Mouse (Mus musculus) olfactory bulb, adult 2 months (tissue): ENCODE data around the gene Slc38a4. TPM values are rescaled to one million over a fixed set of nuclear protein-coding genes. Genes with fewer than 3 reads are reported as not detected.

Source experiments
- H3K27ac ChIP-seq: fragments of 200-500 bp; 2 replicates; pipeline ENCODE4 v1.5.1; 2012; ENCODE audit warnings: low read depth, low read length; ENCODE audit not compliant: insufficient read depth
- H3K4me1 ChIP-seq: fragments of 200-500 bp; 2 replicates; pipeline ENCODE4 v1.6.1; 2012; ENCODE audit warnings: low read length; ENCODE audit not compliant: control insufficient read depth, insufficient read depth
- H3K4me3 ChIP-seq: fragments of 200-500 bp; 2 replicates; pipeline ENCODE4 v1.5.1; 2012; ENCODE audit warnings: mild to moderate bottlenecking, low read depth, low read length, moderate library complexity; ENCODE audit not compliant: insufficient read depth
- CTCF ChIP-seq: fragments of 200-500 bp; IDR thresholded peaks from 2 replicates; pipeline ENCODE4 v1.5.1; 2012; ENCODE audit warnings: low read depth, mild to moderate bottlenecking, low read length, moderate library complexity; ENCODE audit not compliant: insufficient read depth
- POLR2A ChIP-seq: fragments of 200-500 bp; IDR thresholded peaks from 2 replicates; pipeline ENCODE4 v1.6.1; 2012; ENCODE audit warnings: mild to moderate bottlenecking, low read depth, low read length, moderate library complexity; ENCODE audit not compliant: insufficient read depth
- WGBS: fragments of 180-500 bp; shearing (Covaris S2); methylation state at CpG from one replicate; pipeline ENCODE4 v1.1.7; 2018; 5-methylcytosine and 5-hydroxymethylcytosine counted together
- polyA plus RNA-seq: library from polyadenylated mRNA; stranded (reverse); fragments of >200 nt; gene quantifications from 2 replicates; pipeline ENCODE4 v1.2.4, GENCODE M21; 2012; ENCODE audit warnings: low replicate concordance; ENCODE audit not compliant: missing spikeins, insufficient read depth, insufficient read length

The Slc38a4 gene
- polyA plus RNA-seq, 1 experiment, result not detected

DNA sequence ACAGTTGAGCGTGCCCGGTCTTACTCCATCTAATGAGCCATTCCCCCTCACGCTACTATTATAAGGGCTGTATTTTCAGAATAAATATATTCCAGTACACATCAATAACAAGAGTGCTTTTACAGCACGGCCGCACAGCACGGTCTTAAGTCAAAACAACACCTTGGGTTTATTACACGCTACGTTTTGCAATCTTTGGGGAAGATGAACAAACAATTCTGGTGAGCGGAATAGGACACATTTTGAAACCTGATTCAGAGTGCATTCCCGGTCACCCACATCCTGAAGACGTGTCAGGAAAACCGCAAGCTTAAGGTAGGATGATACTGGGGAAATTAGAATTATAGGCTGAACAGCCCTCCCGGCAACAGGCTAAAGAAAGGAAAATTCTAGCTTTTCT, 11.8 kb downstream of the Slc38a4 start:
- TF ChIP-seq CTCF (no peak), POLR2A (no peak)
- Histone ChIP-seq H3K27ac (no peak overlapping the region), H3K4me1 (no peaks in the 10 kb centered on the region), H3K4me3 (no peak overlapping the region)
- WGBS, result 80% methylated on average over 13 of the region's 13 CpGs

DNA sequence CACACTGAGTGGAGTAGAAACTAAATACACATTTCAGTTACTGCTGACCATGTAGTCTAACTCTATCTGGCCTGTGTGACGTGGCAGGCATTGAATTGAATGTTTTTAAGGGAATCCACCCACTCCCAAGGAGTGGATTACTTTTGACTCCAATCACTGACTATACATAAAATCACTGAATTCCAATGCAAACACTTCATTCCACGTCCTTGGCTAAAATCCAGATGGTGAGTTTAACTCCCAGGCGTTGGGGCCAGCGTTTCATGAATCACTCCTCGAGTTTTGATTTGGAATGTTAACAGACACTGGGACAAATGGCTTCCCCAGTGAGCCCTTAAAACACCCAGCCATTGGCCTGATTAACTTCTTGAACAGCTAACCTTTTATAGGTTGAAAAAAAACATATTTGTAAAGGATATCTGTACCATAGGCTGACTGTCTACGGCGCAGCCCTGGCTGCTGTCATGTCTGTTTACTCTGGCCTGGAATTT, 13.7 kb downstream of the Slc38a4 start:
- no peak overlapping the region for H3K27ac ChIP-seq
- no peak for TF ChIP-seq POLR2A
- no peak for TF ChIP-seq CTCF
- 81% methylated on average over 7 of the region's 7 CpGs for whole genome bisulfite sequencing
- H3K4me1 ChIP-seq, result no peaks in the 10 kb centered on the region
- H3K4me3 ChIP-seq, result no peak overlapping the region

DNA sequence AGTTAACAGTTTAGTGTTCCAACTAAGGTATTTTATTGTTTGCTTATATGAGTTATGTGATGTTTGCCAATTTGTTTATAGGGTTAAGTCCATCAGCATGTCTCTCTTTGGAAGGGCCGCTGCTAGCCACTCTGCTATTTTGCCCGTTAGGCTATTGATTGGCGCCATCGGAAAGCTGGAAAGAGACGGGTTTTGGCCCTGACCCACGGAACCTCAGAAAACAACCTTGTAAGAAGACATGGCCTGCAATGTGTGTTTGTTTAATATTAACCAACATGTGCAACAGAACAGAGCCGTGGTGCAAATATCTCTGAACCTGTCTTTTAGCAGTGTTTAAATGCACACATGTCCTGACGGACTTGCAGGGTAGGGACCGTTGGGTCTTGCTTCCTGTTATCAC, 14.6 kb downstream of the Slc38a4 start:
- Histone ChIP-seq H3K27ac (no peak overlapping the region), H3K4me3 (no peak overlapping the region), H3K4me1 (no peaks in the 10 kb centered on the region)
- no peak for TF ChIP-seq POLR2A
- TF ChIP-seq CTCF, result no peak
- WGBS, result 87% methylated on average over 9 of the region's 9 CpGs

DNA sequence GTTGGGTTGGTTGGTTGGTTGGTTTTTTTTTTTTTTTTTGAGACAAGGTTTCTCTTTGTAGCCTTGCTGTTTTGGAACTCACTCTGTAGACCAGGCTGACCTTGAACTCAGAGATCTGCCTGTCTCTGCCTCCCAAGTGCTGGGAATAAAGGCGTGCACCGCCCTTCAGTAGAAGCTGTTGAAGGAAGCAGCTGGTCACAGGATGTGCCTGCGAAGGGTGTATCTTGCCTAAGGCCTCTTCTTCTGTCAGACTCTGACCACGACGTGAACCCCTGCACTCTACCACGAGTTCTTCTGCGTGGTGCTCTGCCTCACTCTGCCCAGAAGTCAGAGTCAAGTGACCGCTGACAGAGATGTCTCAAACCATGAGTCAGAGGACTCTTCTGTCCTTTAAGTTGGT, 18.0 kb downstream of the Slc38a4 start:
- no peak overlapping the region for H3K4me3 ChIP-seq
- no peaks in the 10 kb centered on the region for H3K4me1 ChIP-seq
- no peak for TF ChIP-seq CTCF
- no peak for TF ChIP-seq POLR2A
- 92% methylated on average over 8 of the region's 8 CpGs for WGBS
- no peak overlapping the region for H3K27ac ChIP-seq

DNA sequence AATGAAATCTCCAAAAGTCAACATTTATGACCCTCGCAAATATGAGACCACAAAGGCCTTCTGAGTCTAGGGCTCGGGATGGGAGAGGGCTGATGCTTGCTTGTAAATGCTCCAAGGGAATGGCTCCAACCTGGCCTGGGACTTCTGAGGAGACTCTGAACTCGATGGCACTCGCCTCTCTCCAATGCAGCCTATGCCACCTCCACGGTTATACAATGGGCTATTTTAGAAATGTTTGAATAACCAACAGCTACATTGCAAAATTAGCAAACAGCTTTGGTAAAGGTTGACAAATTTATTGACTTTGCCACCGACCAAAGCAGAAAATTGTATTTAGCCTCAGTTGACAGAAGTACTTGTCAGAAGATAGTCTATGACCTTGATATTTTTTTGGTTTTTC, 19.9 kb downstream of the Slc38a4 start:
- no peaks in the 10 kb centered on the region for H3K4me1 ChIP-seq
- no peak overlapping the region for H3K27ac ChIP-seq
- 91% methylated on average over 6 of the region's 6 CpGs for WGBS
- TF ChIP-seq POLR2A (no peak), CTCF (no peak)
- H3K4me3 ChIP-seq, result no peak overlapping the region

DNA sequence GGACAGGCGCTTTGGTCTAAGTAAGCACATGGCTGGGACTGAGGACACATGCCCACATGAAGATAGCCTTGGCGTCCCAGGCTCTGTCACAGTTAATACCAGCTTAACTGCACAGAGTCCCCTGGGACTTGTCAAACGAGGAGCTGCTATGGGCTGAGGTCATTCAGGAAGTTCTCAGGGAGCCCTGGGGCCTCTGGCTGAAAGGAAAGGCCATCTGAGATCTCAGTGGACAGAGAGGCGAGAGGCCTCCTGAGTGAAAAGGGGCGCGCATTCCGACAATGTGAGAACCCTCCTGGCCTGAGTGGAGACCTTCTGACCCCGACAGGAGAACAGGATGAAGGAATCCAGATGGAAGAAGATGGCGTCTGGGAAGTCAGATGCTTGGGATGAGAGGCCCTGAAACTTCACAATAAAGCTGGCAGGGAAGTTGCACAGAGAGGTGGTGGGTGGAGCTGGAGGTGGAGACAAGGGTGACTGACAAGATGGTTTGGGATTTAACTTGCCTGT, 22.2 kb downstream of the Slc38a4 start:
- TF ChIP-seq POLR2A, result no peak
- no peak for TF ChIP-seq CTCF
- no peak overlapping the region for H3K27ac ChIP-seq
- H3K4me1 ChIP-seq, result no peaks in the 10 kb centered on the region
- H3K4me3 ChIP-seq, result no peak overlapping the region
- 71% methylated on average over 9 of the region's 9 CpGs for WGBS

DNA sequence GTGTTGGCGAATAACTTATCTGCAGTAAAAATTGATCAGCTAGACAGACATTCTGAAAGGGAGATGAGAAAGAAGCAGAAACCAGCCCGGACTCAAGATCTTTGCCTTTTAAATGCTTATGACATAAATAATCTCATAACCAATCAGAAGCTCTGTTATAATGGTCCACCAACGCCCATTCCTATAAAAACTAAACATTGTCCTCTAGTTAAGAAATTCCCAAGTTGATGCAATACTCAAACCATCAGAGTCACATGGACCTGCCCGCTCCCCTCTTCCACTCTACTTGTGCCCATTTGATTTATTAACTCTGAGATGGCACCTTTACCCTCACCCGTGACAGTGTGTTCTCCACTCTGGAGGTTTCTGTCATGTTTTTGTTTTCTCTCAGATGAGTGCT, 23.9 kb downstream of the Slc38a4 start:
- 94% methylated on average over 5 of the region's 5 CpGs for WGBS
- Histone ChIP-seq H3K4me1 (no peaks in the 10 kb centered on the region), H3K27ac (no peak overlapping the region), H3K4me3 (no peak overlapping the region)
- TF ChIP-seq POLR2A (no peak), CTCF (no peak)

DNA sequence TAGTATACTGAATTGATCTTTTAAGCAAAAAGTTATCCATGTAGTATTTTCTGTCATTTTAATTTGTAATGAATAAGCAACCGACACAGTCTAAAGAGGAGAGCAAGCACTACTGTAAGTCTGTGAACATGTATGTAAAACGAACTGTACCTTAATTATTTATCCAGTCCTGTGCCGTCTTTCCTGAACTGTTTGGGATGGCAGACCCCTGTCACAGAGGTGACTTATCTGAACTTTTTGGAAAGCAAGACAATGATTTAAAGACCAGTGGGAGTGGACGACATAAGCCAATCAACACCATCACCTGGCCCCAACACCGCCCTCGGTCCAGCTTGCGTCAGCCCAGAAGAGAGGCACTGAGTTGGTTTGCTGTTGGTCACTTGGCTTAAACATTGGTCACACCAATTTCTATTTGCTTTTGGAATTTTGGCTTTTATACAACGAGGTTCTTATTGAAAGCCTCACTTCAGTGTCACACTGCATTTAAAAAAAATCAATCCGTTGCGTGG, 24.7 kb downstream of the Slc38a4 start:
- H3K4me3 ChIP-seq, result no peak overlapping the region
- no peaks in the 10 kb centered on the region for H3K4me1 ChIP-seq
- TF ChIP-seq POLR2A, result no peak
- no peak for TF ChIP-seq CTCF
- WGBS, result 95% methylated on average over 10 of the region's 10 CpGs
- no peak overlapping the region for H3K27ac ChIP-seq

DNA sequence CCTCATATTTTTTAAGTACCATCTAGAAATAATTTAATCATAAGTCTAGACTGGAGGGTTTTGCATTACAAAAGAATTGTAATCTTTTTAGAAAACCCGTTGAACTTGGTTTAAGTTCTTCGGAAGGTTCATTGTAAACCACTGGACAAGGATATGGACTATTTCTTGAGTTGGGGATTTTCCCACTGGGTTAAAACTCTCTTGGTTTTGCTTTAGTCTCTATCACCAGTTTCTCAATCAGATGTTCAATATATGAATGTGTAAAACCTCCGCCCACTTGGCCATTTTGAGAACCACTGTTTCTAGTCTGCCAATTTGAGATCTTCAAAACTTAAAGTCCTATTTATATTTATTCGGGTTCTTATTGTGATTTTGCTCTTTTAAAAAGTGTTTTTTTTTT, 25.6 kb downstream of the Slc38a4 start:
- H3K27ac ChIP-seq, result no peak overlapping the region
- H3K4me1 ChIP-seq, result no peaks in the 10 kb centered on the region
- H3K4me3 ChIP-seq, result no peak overlapping the region
- WGBS, result 85% methylated on average over 4 of the region's 4 CpGs
- TF ChIP-seq CTCF, result no peak
